Mouse (Mus musculus) hindlimb bud, embryonic 11.5 days (tissue): ENCODE measurements around the gene Pdpk1.
"Not testable (repeated sequence)": the region's sequence is repeated elsewhere in the genome, so short reads cannot be mapped to it uniquely, and the experiment has no call there.

Experiments used
- DNase-seq: peaks from one replicate; pipeline ENCODE4 v3.0.0-alpha.2; 2012; ENCODE audit warnings: low read depth, low spot score; ENCODE audit errors: extremely low spot score

Gene Pdpk1

DNA sequence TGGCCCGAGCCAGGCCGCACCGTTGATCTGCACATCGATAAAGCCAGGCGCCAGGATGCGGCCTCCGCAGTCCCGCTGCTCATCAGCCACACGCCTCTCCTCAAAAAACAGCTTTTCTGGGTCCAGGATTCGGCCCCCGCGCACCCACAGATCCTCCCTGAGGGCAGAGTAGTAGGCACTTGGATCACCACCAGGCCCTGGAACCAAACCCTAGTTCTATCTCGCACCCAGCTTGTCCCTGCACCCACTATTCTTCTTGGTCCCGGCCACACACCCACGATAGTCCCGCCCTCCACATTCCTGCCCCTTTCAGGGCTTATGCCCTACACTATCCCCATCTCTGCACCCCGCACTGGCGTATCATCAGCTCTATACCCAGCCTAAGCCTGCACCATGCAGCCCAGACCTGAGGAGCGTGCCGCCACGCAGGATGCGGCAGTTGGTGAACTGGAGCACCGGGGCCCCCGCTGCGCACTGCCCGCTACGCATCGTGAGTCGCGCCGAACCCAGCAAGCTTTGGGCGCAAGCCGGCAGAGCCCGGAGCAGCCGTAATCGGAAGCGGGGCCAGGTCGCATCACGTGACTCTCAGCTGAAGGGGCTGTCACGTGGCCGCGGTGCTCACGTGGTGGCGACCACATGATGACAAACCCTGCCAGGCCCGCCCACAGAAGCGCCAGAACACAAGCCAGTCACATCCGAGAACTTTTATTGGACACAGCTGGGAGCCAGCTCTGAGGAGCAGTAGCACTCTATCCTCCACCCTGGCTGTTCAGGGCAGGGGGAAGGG is 12.6 kb upstream of the Pdpk1 start, which contains the start of gene Amdhd2:
TSS of gene Amdhd2 (minus strand) at position 591 of the 787 bp plus-strand sequence.
- peak; percentile 90 for DNase-seq

DNA sequence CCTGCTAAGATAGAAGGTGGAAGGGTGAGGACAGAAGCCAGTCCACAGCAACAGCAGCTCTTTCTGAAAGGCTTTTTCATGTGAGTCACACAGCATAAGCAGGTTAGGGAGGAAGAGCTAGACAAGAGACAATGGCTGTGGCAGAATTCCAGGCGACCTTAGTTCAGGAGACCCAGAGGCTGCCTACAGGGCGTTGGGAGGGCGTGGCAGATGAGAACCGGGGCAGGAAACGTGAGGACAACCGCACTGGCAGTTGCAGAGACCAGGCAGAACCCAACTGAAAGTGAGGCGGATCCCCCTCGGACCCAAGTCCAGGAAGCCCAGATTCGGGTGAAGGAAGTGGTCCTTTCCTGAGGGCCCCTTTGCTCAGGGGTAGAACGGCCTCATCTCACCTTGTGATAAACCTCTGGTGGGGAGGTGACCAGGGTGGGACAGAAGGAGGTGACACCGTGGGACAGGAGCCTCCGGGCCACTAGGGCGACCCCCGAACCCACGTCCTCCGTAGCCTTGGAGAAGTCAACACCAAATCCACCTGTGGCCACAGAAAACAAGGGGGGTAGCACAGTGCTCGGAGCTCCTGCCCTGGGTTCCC is 12.0 kb upstream of the Pdpk1 start:
- DNase-seq = no peak

DNA sequence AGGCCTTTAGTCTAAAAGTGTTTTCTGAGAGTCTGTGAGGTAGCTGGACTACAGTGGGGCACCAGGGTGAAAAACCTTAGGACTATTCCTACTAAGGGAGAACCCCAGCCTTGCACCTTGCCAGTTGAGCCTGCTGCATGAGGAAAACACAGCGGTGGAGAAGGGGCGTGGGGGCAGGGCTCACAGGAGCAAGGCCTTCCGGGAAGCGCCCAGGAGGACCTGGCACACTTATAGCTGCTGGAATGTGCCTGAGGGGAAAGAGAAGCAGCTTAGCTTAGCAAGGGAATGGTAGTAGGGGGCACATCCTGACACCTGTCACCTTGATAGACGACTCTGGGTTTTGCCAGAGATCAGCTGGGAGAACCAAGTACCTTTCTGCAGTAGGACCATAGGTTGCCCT is 10.7 kb upstream of the Pdpk1 start:
- no peak for DNase-seq

DNA sequence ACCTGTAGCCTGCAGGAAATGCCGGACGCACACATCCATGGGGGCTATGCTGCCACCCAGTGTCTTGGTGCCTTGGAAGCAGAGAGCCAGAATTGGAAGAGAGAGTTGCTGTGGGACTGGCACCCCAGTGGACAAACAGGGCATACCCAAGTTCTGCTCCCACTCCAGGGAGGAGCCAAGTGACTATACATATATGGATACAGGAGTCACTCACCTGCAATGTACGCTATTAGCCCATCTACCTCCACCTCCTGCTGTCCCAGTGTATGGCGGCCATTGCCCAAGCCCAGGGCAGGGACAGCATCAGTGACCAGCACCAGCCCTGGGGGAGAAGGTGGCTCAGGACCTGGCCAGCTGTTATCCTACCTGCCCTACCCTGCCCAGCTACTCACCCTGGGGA is 6.8 kb upstream of the Pdpk1 start:
- no peak for DNase-seq

DNA sequence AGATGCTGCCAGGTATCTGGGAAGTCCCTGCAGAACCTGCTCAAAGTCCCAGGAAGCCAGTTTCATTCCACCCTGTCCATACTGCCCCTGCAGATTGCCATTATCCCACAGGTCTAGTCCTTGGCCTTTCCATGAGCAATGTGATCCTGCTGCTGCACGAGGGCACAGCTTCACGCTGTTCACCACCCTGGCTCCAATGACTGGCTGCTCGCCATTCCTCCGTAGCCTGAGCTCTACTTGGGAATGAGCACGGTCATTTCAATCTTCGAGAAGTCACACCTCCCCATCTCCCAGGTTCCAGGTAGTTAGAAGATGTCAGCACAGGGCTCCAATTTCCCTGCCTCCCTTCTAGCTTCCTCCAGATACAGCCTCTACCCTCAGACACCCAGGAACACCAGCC is 6.4 kb upstream of the Pdpk1 start:
- no peak for DNase-seq

DNA sequence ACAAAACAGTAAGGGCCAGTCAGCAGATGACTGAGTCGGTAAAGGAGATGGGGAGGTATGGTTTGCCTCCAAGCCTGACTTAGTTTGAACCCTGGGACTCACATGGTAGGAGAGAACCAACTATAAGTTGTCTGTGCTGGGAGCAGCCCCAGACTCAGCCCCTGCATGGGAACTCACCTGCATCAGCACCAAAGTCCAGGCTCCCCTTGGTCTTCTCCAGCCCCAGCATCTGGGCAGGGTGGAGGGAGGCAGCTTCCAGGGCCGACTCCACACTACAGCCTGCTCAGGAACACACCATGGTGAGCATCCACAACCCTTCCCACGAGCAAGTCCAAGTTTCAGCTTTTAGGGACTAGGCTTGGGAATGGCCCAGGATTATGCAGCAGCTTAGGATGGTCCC is 5.7 kb upstream of the Pdpk1 start:
- no peak for DNase-seq

DNA sequence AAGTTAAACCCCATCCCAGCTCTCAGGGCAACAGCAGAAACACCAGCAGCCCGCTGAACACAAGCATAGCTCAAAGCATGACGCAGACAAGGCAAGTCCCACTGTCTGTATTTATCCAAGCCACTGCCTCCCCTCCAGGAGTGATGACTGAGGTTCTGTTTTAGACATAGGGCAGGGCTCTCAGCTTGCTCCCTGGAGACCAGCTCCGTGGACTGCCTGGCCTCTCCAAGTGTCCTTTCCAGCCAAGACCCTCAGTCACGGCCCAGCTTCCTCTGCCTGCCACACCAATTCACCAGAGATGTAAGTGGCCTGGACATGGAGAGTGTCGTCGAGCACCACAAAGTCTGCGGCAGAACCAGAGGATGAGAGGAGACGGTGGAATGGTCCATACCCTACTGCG is 5.0 kb upstream of the Pdpk1 start:
- DNase-seq = no peak

DNA sequence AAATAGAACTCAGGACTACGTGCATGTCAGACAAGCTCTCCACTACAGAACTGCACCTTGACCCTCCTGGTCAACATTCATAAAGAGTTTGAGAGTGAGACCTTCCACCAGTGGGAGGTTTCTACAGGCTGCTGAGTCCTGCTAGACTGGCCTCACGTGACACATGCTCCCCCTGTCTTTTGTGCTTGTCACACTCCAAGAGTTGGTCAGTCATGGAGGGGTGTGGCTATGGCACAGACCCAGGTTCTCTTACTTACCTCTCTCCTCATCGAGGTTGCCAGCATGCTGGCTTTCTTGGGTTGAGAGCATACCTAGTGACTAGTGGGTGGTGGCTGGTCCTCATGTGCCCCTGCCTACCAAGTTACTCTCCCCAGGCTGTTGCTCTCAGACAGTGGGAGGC is 3.7 kb upstream of the Pdpk1 start:
- DNase-seq = no peak

DNA sequence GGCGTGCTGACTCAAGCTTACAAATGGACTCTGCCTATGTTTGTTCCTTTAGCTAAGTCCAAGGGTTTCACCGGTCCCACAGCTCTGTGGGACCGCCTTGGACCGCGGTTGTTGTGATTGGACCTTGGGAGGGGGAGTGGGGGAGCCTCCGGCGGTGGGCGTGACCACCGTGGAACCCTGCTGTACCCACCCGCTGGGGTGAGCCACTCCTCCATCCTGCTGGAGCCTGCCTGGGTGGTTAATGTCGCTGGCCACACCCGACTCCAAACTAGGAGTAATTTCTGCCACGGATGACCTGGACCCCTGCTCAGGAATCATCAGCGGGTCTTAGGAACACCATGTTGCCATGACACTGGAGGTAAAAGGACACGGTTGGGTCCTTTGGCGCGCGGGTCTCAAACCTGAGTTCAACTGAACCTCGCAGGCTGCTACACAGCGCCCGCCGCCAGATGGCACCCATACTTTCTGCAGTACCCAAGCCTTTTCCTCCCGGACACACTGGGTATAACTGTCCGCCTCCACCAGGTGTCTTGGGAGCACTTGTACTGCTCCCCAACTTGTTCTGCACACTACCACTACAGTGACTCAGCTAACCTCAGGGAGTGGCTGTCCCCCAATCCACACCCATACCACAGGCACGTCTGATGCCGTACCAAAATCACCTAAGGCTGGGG is 1.3 kb upstream of the Pdpk1 start:
- peak; percentile 46 for DNase-seq

DNA sequence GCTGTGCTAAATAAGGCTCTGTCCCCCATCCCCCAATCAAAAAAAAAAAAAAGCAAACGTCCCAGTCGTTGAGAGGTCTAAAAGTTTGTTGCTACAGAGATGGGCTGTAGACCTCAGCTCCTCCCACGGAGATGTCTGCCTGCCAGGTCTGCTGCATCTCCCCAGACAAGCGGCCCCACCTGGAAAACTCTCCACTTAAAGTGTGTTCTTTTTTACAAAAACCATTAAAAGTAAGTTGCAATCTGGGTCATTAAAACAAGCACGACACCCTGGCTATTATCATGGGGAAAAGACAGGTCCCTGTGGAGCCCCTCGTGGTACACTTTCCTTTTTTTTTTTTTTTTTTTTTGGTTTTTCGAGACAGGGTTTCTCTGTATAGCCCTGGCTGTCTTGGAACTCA is 658 bp upstream of the Pdpk1 start:
- DNase-seq = no peak

DNA sequence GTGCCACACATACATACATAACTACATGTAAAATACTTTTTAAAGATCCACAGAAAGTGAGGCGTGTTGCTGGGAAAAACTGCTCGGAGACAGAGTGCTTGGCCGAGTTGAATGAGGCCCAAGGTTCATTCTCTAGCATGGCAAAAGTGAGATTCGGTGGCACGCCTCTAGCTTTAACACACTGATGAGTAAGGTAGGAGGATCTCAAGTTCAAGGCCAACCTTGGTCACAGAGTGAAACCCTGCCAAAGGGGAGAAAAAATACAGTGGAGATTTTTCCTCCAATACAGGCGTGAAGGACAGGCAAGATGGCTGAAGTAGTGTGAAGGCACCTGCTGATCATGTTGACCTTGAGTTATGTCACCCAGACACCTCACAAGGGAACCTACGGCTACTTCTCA is 1.3 kb downstream of the Pdpk1 start:
- DNase-seq = no peak

DNA sequence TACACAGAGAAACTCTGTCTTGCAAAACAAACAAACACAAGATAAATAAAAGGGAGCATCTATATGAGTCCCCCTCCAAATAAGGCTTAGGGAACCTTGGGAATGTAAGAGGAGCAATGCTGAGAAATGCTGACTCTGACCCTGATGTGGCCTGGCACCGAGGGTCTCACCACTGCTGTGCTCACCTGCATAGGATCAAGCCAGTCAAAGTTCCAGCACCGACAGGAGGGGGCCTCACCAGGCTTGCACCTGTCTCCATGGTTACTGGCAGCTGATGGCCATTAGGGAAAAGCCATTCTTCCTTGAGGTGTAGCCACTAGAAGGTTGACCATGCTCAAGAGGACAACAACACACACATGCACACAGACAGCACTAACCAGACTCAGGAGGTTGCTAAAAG is 7.8 kb downstream of the Pdpk1 start:
- DNase-seq = no peak

DNA sequence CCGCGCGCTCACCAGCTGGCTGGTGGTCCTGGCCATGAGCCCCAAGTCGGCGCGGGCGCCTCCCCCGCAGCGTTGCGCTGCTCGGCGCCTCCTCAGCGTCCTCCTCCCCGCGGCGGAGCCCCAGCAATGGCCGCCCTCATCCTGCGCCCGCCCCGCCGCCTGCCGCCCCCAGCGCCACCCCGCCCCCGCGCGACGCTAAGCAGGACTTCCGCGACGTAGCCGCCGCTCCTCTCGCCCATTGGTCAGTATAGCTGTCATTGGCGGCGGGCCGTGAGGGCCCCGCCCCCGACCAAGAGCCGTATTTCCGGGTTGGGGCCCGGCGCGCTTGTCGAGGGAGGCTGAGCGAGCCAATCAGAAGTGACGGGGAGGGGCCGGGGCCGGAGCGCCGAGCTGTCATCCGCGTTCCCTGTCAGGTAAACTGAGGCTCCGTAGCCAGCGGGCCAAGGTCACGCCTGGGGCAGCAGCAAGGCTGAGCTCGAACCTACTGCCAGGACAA is 9.3 kb downstream of the Pdpk1 start:
- DNase-seq = peak; percentile 77

DNA sequence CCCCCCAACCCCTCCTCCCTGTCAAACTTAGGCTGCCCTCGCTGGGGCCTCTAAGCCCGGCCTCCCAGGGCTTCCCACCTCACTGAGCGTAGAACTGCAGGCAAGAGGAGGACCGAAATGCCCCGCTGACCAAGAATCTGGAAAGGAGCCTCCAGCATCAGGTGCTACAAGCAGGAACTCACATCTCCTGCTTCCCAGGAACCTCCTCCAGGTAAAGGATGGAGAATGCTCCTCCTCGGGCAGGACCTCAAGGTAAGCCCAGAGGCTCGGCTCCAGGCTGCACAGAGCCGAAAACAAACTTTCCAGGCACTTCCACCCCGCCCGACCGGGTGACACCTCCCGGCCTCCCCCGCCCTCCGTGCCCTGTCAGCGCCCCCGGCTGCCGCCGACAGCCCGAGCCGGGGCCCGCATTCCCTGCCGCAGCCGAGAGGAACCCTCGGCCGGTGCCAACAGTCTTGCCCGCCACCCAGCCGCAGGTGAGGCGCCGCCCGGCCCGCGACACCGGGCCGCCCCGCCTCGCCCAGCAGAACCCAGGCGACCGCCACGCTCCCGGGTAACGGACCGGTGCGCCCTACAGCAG is 9.8 kb downstream of the Pdpk1 start:
- no peak for DNase-seq

DNA sequence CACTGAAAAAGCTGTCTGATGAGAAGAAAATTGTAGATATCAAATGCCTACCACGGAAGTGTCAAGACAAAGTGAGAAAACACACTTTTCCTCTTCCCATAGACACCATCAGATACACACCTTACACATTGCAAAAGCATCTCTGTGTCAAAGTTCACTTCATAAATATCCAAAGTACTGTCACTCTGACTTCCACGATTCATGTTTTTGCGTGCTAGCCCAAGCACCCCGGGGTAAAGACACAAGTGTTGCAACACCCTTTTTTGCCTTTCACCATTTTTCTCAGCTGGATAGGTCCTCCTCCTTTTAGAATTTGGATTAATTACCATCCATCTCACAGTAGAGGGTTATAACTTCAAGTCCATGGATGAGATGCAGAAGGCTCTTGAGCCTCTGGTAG is 10.8 kb downstream of the Pdpk1 start:
- no peak for DNase-seq

DNA sequence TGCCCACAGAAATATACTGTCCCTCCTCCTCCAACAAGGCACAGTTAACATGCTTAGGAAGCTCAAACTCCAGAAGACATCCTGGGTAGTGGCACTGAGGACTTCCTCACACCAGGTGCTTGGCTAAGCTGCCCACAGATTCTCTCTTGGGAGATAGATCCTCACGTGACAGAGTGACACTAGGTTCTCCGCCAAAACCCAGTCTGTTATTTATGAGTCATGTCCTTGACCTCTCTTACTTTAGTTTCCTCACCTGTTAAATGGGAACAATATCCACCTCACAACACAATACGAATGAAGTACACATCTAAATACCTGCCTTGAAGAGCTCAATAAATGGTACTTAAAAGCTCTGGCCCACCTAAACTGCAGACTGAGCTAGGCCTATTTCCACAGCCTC is 11.5 kb downstream of the Pdpk1 start:
- no peak for DNase-seq

DNA sequence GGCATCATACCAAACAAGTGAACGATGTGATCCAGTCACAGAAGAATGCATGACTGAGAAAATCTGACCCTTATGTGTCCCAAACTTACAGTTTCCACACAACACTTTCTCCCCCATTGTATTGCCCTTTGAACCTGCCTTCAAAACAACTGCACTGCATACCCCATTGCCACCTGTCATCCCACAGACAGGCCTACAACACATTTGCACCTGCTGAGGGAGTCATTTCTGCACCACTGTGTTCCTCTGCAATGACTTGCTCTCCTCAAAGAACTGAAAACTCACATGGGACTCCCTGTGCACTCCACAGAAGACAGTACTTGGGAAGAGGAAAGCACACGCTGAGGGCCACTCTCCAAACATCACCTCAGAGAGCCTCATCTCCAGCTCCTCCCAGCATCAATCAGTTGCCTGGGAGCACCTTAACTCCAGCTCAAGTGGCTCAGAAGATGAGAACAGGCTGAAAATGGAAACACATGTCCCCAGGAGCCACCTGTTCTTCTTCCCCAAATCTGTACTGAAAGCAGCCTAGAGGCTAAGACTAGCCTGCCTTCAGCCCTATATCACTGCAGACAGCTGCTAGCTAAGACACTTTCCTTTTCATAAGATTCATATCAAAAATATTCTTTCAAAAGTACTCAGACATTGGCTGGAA is 13.4 kb downstream of the Pdpk1 start:
- DNase-seq = no peak

DNA sequence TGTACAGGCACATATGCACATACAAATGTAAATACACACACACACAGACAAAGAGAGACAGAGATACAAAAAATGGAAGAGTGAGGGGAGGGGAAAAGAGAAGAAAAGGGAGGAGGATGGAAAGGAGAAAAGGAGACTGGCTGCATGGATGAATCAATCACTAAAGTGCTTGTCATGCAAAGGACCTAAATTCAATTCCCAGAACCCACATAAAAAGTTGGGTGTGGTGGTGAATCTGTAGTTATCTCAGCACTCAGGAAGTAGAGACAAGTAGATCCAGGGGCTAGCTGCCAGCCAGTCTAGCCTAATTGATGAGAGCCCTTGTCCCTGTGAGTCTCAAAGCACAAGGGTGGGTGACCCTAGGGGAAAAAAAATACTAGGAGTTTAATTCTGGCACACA is 16.7 kb downstream of the Pdpk1 start:
- no peak for DNase-seq

DNA sequence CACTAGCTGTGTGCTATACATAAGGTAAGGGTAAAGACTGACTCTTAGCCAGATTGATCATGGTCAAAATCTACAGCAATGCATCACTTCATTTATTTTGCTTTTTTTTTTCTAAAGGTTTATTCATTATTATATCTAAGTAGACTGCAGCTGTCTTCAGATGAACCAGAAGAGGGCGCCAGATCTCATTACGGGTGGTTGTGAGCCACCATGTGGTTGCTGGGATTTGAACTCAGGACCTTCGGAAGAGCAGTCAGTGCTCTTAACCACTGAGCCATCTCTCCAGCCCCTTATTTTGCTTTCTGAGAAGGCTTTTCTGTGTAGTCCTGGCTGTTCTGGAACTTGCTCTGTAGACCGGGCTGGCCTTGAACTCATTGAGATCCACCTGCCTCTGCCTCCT is 17.8 kb downstream of the Pdpk1 start:
- not testable (repeated sequence) for DNase-seq

DNA sequence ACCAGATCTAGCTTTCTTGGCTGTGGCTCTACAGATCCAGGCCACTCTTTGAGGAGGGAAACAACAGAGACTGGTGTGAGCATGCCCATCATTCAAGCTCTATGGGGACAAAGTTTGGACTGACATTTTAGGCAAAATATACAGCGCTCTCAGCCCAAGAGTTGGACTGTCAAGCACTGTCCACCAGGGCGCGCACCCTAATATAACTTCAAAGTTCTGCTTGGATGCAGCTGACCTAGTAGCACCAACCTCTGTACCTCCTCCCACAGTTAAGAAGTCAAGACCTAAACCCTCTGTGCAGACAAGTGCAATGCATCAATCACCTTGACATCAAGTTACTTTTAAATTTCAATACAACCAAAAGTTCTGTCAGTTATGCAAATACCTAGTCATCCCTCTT is 19.2 kb downstream of the Pdpk1 start:
- DNase-seq = no peak

DNA sequence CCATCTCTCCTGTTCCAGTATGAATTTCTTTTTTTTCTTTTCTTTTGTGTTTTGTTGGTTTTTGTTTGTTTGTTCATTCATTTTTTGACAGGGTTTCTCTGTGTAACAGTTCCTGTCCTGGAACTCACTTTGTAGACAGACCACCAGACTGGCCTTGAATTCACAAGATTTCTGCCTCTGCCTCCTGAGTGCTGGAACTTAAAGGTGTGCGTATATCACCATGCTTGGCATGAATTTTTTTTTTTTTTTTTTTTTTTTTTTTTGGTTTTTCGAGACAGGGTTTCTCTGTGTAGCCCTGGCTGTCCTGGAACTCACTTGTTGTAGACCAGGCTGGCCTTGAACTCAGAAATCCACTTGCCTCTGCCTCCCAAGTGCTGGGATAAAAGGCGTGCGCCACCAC is 21.5 kb downstream of the Pdpk1 start:
- DNase-seq = not testable (repeated sequence)
